Mouse (Mus musculus) ovary, adult 18-20 months (tissue): ENCODE data around the gene Qk.

Source experiments
- DNase-seq: peaks from one replicate; pipeline ENCODE4 v3.0.0; 2022; ENCODE audit warnings: low spot score, mixed read lengths

Qk gene

DNA sequence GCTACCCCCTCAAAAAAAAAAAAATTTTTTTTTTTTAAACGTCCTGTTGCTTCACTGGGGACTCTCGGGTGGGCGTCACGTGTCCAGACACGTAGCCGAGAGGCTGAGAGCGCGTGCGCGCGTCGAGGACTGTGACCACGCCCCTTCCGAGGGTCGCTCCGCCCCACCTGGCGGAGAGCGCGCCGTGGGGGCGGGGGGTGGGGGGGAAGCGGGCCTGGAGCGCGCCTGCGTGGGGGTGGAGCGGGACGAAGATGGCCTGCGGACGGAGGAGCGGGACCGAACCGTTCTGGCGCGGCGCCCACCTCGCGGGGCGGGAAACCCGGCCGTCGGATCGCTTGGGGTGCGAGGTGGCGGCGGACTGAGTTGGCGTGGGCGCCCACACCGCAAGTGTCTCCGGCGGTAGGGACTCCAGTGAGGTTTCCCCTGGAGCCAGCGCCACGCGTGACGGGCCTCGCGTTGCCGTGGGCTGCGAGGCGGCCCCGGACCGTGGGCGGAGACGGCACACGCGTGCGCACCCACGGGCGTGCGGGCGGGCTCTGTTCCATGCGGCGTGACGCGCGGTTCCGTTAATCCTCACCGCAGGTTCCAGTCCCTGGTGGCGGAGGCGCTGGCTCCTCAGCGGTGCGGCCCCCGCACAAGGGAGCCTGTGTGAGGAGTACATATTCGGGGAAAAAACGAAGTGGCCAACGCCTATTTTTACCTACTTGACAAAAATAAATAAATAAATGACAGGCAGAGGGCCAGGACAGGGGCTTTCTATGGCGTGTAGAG is at the start of gene Qk:
Qk (minus strand) TSS at position 170 of the 771 bp plus-strand sequence.
- DNase-seq = peak; percentile 87

DNA sequence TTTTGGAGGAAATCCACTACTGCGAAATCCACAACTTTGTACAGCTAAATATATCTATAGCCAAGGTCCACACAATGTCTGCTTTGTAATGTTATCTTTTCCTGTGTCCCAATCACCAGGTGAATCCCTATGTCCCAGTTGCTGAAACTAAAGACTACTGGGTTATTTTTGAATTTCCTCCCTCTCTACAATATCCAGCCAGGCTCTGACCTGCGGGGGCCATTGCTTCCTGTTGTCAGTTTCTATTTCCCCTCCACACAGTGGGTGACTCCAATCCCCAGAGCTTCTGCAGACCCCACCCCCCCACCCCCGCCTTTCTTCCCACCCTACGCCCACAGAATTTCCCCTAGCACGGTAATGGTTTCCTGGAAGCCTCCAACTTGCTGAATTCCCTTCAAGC is 47.4 kb upstream of the Qk start:
- no peak for DNase-seq

GRCm38 (mm10) chr17:10366577-10366976 is 46.9 kb upstream of the Qk start:
- no peak for DNase-seq

- DNase-seq = no peak
Observed at GRCm38 (mm10) chr17:10365501-10366482, 46.1 kb upstream of the Qk start.

GRCm38 (mm10) chr17:10363151-10363550 is 43.5 kb upstream of the Qk start:
- no peak for DNase-seq

DNA sequence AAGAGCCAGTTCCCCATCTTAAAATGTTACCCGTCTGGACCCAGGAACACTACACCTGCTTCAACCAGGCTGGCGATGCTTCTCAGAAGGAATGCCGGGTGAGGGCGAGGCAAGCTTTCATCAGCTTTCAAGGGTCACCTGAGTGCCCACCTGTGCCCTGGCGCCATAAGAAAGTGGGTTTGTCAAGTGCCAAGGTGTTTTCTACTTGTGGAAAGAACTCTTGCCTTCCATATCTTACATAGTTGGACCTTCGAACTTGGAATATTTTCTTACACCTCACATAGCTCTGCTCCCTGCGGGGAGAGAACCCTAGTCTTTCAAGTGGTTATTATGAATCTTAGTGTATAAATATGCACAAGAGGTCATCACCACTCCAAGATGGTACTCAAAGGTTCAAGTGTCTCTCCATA is 42.2 kb upstream of the Qk start:
- DNase-seq = no peak

- DNase-seq = no peak
Observed at GRCm38 (mm10) chr17:10360738-10361137, 41.1 kb upstream of the Qk start.

DNA sequence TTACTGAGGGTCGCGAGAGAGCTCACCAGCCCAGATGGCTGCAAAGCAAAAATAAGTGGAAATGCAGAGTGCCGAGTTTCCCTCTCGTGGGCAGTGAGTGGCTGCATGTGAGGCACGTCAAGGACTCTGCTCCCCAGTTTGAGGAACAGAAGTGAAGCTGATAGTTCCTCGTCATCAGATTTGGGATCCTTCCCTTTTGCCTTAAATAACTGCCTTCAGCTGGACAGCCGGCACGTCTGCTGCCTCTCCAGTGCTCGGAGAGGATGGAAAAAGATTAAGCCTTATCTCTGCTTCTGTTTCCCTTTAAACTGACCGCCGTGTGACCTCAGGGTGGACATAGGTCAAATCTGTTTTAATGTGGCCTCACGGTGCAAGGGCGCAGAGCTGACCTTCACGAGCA is 39.8 kb upstream of the Qk start:
- peak; percentile 44 for DNase-seq

- DNase-seq = no peak
Observed at GRCm38 (mm10) chr17:10357348-10357747, 37.7 kb upstream of the Qk start.

GRCm38 (mm10) chr17:10356294-10356693 is 36.6 kb upstream of the Qk start:
- DNase-seq = no peak

GRCm38 (mm10) chr17:10355746-10356145 is 36.1 kb upstream of the Qk start:
- DNase-seq = no peak

- no peak for DNase-seq
Observed at GRCm38 (mm10) chr17:10338286-10338685, 18.6 kb upstream of the Qk start.

DNA sequence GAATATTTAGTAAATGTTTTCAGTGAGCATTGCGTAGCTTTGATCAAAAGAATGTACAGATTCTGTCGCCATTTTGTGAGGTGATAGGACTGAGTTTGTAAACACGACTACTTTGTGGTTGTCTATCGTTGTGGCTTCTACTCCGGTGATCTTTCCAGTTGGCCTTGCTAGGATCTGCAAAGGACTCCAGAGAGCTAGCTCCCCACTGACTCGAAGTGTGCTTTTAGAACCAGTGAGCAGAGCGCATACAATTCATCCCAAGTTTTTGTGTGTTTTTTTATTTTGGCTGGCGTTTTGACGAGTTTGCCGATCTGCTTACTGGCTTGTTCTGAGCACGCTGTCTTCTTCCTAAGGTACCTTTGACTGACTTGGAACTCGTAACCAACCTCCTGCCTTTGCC is 16.9 kb upstream of the Qk start:
- no peak for DNase-seq

DNA sequence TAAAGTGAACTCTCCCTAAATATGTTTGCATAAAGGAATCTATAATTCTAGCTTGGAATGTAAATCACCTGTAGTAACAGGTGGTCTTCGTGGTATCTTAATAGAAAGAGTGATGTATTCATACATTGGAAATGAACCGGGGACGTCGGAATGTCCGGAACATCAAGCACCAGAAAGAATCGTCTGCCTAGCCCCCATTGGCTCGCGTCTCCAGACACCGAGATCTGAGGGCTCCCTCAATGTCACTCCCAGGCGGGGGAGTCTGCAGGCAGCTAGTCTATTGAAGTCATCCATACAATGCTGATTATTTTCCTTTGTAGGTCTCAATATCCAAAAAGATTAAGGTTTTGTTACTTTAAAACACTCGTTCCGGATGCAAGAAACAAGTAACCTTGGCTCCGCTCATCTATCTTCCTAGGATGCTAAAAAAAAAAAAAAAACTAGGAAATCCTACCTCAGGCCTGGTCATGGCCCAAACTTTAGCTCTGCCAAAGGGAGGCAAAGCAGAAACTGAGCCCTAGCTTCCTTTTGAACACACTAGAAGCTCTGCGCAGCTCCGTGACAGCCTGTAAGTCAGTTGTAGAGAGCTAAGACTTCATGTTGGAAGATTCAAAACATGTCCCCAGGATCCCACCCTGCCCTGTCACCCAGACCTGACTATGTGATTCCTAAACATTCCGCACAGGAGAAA is 16.3 kb upstream of the Qk start:
- DNase-seq = no peak

DNA sequence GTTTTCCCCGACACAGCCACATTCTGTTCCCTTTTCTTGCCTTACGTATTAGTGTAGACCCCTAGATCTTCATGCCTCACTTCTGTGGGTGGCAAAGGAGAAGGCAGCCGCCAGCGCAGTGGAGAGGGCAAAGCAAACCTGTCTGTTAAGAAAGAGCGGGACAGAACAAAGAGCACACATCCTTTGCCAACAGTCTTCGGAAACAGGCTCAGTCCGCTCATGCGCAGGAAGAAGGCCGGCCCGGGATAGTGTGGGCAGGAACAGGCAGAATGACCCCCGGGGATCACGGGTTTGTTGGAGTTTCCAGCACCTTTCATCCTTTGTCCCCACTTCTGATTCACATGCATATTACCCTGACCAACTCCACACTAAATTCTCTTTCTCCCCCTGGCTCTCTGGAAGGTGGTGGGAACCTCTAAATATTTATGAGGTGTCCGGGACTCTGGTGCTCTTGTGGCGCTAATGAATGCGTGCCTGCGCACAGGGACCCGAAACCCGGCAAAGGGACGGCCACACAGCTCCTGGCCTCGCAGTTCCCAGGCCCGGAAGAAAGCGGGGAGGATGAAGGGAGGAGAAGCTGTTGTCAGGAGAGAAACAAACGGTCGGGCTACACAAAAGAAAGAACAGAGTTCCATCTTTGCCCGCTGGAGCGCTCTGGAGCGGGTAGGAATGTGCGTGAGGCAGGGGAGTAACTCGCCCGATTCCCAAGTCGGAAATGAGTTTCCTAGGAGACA is 15.5 kb upstream of the Qk start:
- peak; percentile 56 for DNase-seq

- DNase-seq = no peak
Observed at GRCm38 (mm10) chr17:10334481-10334880, 14.8 kb upstream of the Qk start.

GRCm38 (mm10) chr17:10333321-10333720 is 13.7 kb upstream of the Qk start:
- no peak for DNase-seq

DNA sequence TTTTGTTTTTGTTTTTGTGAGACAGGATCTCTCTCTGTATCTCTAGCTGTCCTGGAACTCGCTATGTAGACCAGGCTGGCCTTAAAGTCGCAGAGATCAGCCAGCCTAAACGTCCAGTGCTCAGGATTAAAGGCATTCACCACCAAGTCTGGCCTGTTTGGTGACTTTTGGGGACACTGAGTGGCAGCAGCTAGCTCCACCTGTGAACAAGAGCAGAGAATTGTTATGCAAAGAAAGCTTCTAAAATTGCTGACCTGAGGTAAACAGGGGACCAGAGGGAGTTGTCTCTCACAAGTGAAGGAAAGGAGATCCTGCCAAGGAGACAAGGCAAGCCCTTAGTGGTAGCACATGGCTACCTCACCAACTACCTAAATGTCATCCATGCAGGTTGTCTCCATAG is 12.5 kb upstream of the Qk start:
- no peak for DNase-seq

DNA sequence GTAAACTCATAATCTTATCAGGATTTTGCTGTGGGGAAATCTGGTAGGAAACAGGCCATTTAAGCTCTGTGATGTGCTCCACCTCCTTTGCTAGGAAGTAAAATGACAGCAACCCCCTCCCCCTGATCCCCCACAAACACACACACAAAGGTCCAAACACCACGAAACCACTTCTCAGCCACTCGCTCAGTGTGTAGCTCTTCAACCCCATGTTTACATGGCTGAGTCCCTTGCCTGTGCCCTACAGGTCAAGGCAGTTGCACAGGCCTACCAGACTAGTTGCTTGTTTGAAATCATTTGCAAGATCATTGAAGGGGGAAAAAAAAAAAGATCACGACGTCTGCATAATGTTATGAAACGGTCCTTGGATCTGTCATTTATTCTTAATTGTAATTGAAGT is 9.8 kb upstream of the Qk start:
- DNase-seq = no peak

GRCm38 (mm10) chr17:10328544-10329100 is 9.0 kb upstream of the Qk start:
- DNase-seq = no peak

DNA sequence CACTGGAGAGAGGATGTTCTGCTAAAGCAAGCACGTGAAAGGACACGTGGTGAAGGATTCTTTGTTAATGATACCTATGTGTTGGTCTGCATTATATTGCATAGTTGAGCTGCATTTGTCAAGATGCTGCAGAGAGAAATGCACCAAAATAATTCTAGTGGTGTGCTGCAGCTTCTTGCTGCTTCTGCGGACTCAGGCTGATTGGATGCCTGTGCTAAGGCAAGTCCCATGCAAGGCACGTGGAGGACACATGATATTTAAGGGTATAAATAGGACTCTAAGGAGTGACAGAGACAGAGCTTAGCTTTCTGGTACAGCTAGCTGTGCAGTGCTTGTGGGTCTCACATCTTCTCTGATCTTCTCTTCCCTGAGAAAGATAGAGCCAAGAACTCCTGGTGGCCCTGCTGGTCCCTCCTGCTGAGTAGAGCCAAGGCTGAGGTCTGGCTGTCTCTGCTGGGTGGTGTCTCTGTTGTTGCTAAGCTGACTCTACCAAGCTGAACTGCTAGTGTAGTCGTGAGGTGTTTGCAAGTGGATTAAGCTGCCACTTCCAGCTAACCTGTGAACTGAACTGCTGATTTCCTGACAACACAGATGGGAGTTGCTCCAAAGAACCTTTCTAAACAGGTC is 8.0 kb upstream of the Qk start:
- DNase-seq = no peak
